In genomic region chrX:104179257-104179656, GRCm38 (mm10) we compare ENCODE assay signal across 8 mouse cellular contexts. TPM values are rescaled to one million over a fixed set of nuclear protein-coding genes. Genes with fewer than 3 reads are reported as not detected.
DNase-seq lines count a peak whose midpoint lies in the region; TF ChIP-seq lines count a peak whose summit lies in the region.
"Had no signal": no experiment of that assay in that cellular context is flagged by ENCODE, and none has a peak within 500 bp of the region (broad histone marks: within the 10 kb centered on the region; RNA-seq: fewer than 3 reads in every experiment).

No protein-coding gene starts in this region.

- TF ChIP-seq EP300 in CH12.LX (IDR thresholded peaks at IDR 0.05; ENCODE audit: low read length) = no peak

- H3K27ac ChIP-seq in CH12.LX (ENCODE audit: insufficient read depth, low read depth) = no peak overlapping the region

- no peak overlapping the region for H3K9ac ChIP-seq in CH12.LX (ENCODE audit: insufficient read depth, low read depth)

- no peaks in the 10 kb centered on the region for H3K9me3 ChIP-seq in CH12.LX (replicated peaks; ENCODE audit: low read length)

- no peak overlapping the region for H3K4me3 ChIP-seq in CH12.LX (replicated peaks in 1 of 3; ENCODE audit: low read depth in 2 of 3, low read length in 2 of 3, poor library complexity in 1 of 3)
- H3K4me3 ChIP-seq: erythroblast, embryonic 14.5 days had no signal

- no peaks in the 10 kb centered on the region for H3K27me3 ChIP-seq in CH12.LX (replicated peaks)

- DNase-seq in layer of hippocampus, adult 8-10 months (ENCODE audit: low spot score in 2 of 2) = peak; percentile 3 to 11
- no peak for DNase-seq in layer of hippocampus, adult 9-11 months
- peak; percentile 42 for DNase-seq in CH12.LX (ENCODE audit: extremely low read depth)
- DNase-seq in ZHBTc4 (ENCODE audit: low read depth, low spot score) = peak; percentile 60
- peak; percentile 30 for DNase-seq in embryo, embryonic 11 days
- DNase-seq in kidney, postnatal 4 days = peak; percentile 36 to 56
- peak; percentile 65 for DNase-seq in retina, embryonic 14.5 days (ENCODE audit: low spot score)

- no peaks in the 10 kb centered on the region for H3K4me1 ChIP-seq in CH12.LX (ENCODE audit: control insufficient read depth in 1 of 2, insufficient read depth in 2 of 2)

- no peaks in the 10 kb centered on the region for H3K79me2 ChIP-seq in CH12.LX (replicated peaks; ENCODE audit: control insufficient read depth, extremely low read depth, insufficient read depth, poor library complexity, severe bottlenecking)

- no peaks in the 10 kb centered on the region for H3K36me3 ChIP-seq in CH12.LX (replicated peaks in 1 of 2; ENCODE audit: control insufficient read depth in 1 of 2, insufficient read depth in 1 of 2, low read length in 1 of 2)

- in situ Hi-C loops in CH12.LX (cut with MboI; ENCODE audit: low pct_ligation_motif_present, low pct_unique_long_range_greater_than_20kb, low sequenced_read_pairs) = no loop called here

- no peak overlapping the region for H3K4me2 ChIP-seq in CH12.LX (ENCODE audit: insufficient read depth, low read depth, poor library complexity, severe bottlenecking)

- peak; percentile 61 for TF ChIP-seq RAD21 in CH12.LX (IDR thresholded peaks at IDR 0.05; ENCODE audit: low read depth, low read length)

- dilution Hi-C loops in CH12.LX (cut with MboI; ENCODE audit: extremely low pct_ligation_motif_present, extremely low pct_unique_long_range_greater_than_20kb, low sequenced_read_pairs) = no loop called here

- peak; percentile 27 to 68; a peak in 3 of 4 replicates for TF ChIP-seq CTCF in CH12.LX (conservative IDR thresholded peaks at IDR 0.05 in 1 of 2, IDR thresholded peaks at IDR 0.05 in 1 of 2; ENCODE audit: low read depth in 2 of 2, low read length in 2 of 2)

- no peak for TF ChIP-seq POLR2A in CH12.LX (IDR thresholded peaks at IDR 0.05; ENCODE audit: low read depth, low read length)

TF ChIP-seq in CH12.LX, 34 proteins besides CTCF, POLR2A, EP300 and RAD21:
- peak; percentile 62 for TF ChIP-seq SMC3 (IDR thresholded peaks at IDR 0.05; ENCODE audit: low read depth, low read length)
- TF ChIP-seq ZMIZ1 (IDR thresholded peaks at IDR 0.05; ENCODE audit: low read depth, low read length) = no peak
TF ChIP-seq in CH12.LX: peak in this region for 1.

RNA-seq across cellular contexts. Expression of gene Nexmif, which starts 21.7 kb away (rescaled TPM):
- 10 to 100 TPM; 30.5 to 38.7 (median 34.6) TPM for total RNA-seq in layer of hippocampus, adult 8-10 months (2022)
- total RNA-seq in CH12.LX (2012; rRNA removed) (not detected in 2 replicates), CH12.LX (2014; rRNA removed) (not detected in 2 replicates)
- not detected in 2 replicates for polyA plus RNA-seq in CH12.LX (2012; ENCODE audit: insufficient read length, low read depth)
- polyA plus RNA-seq: erythroblast, embryonic 14.5 days had no signal

Comparison
In these comparisons a context has a peak if more than half of its experiments do, and no peak if none do; other contexts are left out.
1. RNA of gene Nexmif, which starts 21.7 kb away (total RNA-seq): 30.5 to 38.7 TPM in layer of hippocampus, adult 8-10 months; not detected in CH12.LX; every median in the first group is over 10 times any median in the second.